Mouse (Mus musculus) T-helper 2 cell (primary cell): ENCODE data around the gene Kcnma1.

Source experiments
- in situ Hi-C: fragments of 300-600 bp; cut with MboI, MseI; formaldehyde crosslinking; loops from one replicate; pipeline ENCODE4 v1.15.1; 2025; ENCODE audit warnings: high pct_unique_total_duplicates

Gene Kcnma1

GRCm38 (mm10) chr14:23785921-23786686 lies 228.2 kb downstream of the Kcnma1 start:
- in situ Hi-C loops: no loop called here

GRCm38 (mm10) chr14:23782845-23783609 lies 231.3 kb downstream of the Kcnma1 start:
- in situ Hi-C loops: no loop called here

GRCm38 (mm10) chr14:23774542-23774941 lies 239.7 kb downstream of the Kcnma1 start:
- in situ Hi-C loops: no loop called here

- in situ Hi-C loops: no loop called here
Observed at GRCm38 (mm10) chr14:23772685-23773084, 241.6 kb downstream of the Kcnma1 start.

GRCm38 (mm10) chr14:23771794-23772193 lies 242.5 kb downstream of the Kcnma1 start:
- in situ Hi-C loops: no loop called here

- in situ Hi-C loops: no loop called here
Observed at GRCm38 (mm10) chr14:23762471-23762870, 251.8 kb downstream of the Kcnma1 start.

- in situ Hi-C loops: no loop called here
Observed at GRCm38 (mm10) chr14:23759626-23760025, 254.7 kb downstream of the Kcnma1 start.

GRCm38 (mm10) chr14:23758421-23758820 lies 255.9 kb downstream of the Kcnma1 start:
- in situ Hi-C loops: no loop called here

- in situ Hi-C loops: no loop called here
Observed at GRCm38 (mm10) chr14:23748011-23748410, 266.3 kb downstream of the Kcnma1 start.

GRCm38 (mm10) chr14:23746976-23747375 lies 267.3 kb downstream of the Kcnma1 start:
- in situ Hi-C loops: no loop called here

GRCm38 (mm10) chr14:23741531-23741930 lies 272.8 kb downstream of the Kcnma1 start:
- in situ Hi-C loops: no loop called here

GRCm38 (mm10) chr14:23734200-23734599 lies 280.1 kb downstream of the Kcnma1 start:
- in situ Hi-C loops: no loop called here

GRCm38 (mm10) chr14:23729377-23729776 lies 284.9 kb downstream of the Kcnma1 start:
- in situ Hi-C loops: no loop called here

- in situ Hi-C loops: no loop called here
Observed at GRCm38 (mm10) chr14:23723701-23724430, 290.4 kb downstream of the Kcnma1 start.

GRCm38 (mm10) chr14:23719246-23719645 lies 295.0 kb downstream of the Kcnma1 start:
- in situ Hi-C loops: no loop called here

GRCm38 (mm10) chr14:23718667-23719066 lies 295.6 kb downstream of the Kcnma1 start:
- in situ Hi-C loops: no loop called here

GRCm38 (mm10) chr14:23714396-23715131 lies 299.7 kb downstream of the Kcnma1 start:
- in situ Hi-C loops: no loop called here

GRCm38 (mm10) chr14:23712891-23713290 lies 301.4 kb downstream of the Kcnma1 start:
- in situ Hi-C loops: no loop called here

GRCm38 (mm10) chr14:23710954-23711353 lies 303.3 kb downstream of the Kcnma1 start:
- in situ Hi-C loops: no loop called here

- in situ Hi-C loops: no loop called here
Observed at GRCm38 (mm10) chr14:23706837-23707236, 307.5 kb downstream of the Kcnma1 start.

- in situ Hi-C loops: no loop called here
Observed at GRCm38 (mm10) chr14:23705647-23706046, 308.6 kb downstream of the Kcnma1 start.

GRCm38 (mm10) chr14:23704303-23704702 lies 310.0 kb downstream of the Kcnma1 start:
- in situ Hi-C loops: no loop called here
